Mouse (Mus musculus) 416B (cell line): Measurements from ENCODE around the gene Etnppl.
A peak's percentile ranks its signal among the peaks of the same experiment; 100 is the strongest.

Experiments
- DNase-seq: peaks from one replicate; pipeline ENCODE4 v3.0.0; 2011; ENCODE audit warnings: low read depth

Etnppl gene

DNA sequence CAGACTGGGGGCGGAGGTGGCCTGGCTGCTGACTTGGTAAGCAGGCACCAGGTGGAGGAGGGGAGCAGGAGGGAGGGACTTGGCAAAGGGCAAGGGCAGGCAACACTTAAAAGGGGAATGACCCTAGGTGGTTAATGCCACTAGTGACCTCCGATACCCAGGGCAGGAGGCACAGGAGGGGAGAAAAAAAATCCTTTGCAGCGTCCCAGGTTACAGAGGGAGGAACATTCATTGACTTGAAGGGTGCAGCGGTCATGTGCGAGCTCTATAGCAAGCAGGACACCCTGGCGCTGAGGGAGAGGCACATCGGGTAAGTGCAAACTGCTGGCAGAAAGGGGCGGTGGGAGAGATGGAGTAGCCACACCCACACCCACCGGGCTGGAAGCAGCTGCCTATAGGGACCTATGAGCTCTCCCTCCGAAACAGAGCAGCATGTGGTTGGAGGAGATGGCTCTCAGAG is at the start of gene Etnppl:
Gene Etnppl, plus strand, starts transcription at position 10 of the 460 bp plus-strand sequence.
- no peak for DNase-seq

DNA sequence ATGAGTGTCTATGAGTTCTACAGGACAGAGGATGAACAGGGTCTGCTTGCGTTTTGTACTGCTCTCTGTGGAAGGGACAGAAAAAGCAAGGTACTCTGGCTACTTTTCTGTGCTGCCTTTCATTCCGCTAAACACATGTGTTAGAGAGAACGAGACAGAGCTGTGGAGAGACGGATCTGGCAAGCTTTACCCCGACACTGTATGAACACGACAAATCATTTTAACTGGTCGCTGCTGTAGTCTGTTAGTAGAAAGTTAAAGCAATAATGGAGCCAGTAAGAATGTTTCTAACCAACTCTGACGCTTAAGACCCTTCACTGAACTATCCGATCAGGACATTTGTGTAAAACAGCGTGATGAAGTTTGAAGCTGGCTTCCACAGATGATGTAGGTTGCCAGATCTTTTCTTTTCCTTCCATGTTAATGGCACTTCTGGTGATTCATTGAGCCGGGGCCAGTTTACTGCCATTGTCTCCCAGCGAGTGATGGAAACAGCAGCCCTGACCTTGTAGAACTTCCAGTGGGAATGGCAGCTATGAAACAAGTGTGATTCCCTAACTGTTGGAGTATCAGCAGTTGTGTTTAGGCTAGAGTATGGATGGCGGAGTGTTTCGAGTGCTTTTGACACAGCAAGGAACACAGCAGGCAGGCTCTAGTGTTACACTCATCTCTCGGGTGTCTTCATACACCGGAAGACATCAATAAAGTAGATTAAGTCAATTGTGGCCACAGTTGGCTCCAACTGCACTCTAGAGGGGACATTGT is 48.7 kb upstream of the Etnppl start:
- no peak for DNase-seq

- DNase-seq: peak; percentile 8
Observed at GRCm38 (mm10) chr3:130573243-130573642, 44.0 kb upstream of the Etnppl start.

DNA sequence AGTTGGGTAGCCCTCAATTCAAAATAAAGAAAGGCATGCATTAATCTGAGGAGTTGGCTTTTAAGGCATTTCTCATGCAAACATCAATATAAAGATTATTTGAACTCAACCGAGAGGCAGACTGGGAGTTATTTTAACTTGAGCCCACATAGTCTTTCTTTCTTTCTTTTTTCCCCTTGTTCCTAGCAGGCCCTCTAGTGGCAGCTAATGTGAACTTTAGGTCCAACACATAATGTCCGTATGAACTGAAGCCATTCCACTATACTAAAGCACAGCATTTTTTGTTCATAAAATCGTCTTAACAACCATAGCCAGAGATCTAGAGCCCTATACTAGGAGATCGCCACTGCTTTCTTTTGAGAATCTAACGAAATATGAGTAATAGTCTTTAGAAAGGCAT is 42.6 kb upstream of the Etnppl start:
- peak; percentile 54 for DNase-seq

- peak; percentile 44 for DNase-seq
Observed at GRCm38 (mm10) chr3:130576683-130577082, 40.6 kb upstream of the Etnppl start.

DNA sequence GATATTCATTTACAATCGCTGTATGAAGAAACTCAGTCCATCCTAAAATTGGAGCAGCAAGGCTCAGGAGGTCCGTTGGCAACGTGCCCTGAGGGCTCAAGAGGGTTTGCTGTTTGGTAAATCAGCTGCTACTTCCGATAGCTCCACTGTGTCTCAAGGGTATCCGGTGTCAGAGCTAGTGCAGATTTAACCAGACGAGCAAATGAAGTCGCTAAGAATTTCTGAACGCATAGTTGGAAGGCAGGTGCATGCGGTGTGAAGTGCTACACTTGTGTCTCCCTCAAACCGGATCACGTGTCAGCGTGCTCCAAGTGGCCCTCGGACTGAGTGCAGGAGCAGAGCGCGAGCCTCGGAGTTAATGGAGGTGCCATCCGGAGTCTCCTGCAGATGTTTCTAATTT is 37.7 kb upstream of the Etnppl start:
- DNase-seq: no peak

GRCm38 (mm10) chr3:130581577-130581976 is 35.7 kb upstream of the Etnppl start:
- DNase-seq: no peak

DNA sequence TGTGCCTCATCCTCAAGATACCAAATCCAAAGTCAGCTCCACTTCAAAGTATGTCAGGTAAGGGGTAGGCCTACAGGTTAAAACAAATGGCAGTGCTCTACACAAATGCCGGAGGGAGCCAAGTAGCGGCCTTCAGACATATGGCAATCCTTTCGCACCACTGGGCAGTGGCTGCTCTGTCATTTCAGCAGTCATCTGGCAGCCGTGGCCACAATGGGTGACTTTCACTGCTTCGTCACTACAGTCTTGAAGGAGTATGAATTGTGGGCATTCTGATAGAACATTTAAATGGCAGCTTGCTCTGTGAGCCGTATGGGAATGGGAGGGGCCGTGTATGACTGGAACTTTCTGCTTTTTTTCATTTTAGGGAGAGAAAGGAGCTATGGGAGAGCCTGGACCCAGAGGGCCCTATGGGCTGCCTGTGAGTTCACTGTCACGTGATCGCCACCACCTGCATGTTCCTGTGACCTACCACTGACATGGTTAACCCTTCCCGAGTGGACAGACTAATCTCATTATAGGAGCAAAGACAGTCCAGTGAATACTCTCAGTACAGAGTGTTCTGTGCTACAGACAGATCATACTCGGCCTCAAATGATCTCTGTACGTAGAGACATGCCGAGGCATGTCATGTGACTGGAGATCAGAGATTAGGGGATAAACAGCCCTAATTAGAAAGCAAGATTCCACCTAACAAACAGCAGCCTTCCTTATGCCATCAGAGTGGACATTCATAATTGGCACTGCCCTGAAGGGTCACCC is 34.2 kb upstream of the Etnppl start:
- no peak for DNase-seq

DNA sequence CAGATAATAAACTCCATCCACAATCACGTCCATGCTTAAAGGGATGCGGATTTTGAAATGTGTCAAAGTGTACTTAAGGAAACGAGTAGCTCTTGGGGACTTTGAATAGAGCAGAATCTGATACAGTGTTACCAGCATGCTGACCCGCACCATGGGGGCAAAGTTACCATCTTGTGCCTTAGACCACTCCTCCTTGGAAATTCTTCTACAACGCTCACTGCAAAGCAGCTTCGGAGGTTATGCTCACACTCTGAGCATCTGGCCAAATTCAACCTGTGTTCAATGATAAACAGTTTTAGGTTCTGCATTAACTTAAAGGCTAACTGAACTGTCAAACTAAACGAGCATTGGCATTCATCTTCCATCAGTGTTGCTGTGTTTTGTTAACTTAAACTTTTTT is 33.2 kb upstream of the Etnppl start:
- DNase-seq: no peak

DNA sequence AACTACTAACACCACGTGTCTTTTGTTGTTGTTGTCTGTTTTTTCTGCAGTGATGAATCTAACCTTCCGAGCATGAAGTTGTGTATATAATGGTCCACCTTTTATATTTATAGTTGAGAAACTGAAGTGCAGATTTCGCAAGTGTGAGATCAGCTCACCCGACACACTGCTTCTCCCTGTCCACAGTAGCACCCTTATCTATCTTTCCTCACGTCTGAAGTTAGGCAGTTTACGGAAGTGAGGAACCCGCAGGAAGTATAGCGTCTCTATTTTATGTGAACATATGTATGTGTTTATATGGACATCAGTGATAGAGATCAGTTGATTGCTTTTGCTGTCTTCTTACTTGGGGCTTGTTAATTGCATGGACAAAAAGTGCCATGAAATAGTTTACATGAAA is 22.2 kb upstream of the Etnppl start:
- DNase-seq: no peak

DNA sequence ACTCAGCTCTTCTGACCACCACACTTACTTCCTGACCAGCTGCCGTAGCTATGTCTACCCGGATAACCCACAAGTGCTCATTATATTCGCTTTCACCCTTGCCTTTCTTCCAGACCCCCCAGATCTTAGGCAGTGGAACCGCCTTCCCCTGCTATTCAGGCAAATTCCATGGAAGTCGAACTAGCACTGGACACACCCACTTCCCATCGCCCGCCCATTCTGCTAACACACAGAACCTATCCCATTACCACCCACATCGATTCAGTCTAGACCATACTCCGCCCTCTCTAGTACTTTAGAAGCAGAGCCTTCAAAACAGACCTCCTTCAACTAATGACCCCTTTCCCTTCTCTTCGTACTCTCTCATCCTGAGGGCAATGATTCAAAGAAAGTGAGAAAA is 15.8 kb upstream of the Etnppl start:
- no peak for DNase-seq

- peak; percentile 11 for DNase-seq
Observed at GRCm38 (mm10) chr3:130607924-130608323, 9.3 kb upstream of the Etnppl start.

DNA sequence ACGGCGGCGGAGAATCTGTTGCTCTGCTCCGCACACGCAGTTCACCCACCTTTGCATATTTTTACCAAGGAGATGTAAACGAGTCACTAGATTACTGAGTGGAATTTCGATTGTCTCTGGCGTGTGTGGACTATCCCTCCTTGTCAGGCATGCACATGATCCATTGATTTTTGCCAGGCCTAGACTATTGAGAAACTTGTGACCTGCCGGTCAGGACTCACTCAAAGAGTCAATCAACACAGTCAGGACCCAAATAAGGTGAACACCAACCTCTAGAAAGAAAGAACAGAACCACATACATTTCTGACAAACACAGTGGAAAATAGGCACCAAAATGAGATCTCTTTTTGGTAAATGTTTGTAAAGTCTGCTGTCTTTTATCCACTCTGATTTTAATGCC is 2.8 kb upstream of the Etnppl start:
- no peak for DNase-seq

GRCm38 (mm10) chr3:130615625-130616024 is 1.6 kb upstream of the Etnppl start:
- DNase-seq: no peak

DNA sequence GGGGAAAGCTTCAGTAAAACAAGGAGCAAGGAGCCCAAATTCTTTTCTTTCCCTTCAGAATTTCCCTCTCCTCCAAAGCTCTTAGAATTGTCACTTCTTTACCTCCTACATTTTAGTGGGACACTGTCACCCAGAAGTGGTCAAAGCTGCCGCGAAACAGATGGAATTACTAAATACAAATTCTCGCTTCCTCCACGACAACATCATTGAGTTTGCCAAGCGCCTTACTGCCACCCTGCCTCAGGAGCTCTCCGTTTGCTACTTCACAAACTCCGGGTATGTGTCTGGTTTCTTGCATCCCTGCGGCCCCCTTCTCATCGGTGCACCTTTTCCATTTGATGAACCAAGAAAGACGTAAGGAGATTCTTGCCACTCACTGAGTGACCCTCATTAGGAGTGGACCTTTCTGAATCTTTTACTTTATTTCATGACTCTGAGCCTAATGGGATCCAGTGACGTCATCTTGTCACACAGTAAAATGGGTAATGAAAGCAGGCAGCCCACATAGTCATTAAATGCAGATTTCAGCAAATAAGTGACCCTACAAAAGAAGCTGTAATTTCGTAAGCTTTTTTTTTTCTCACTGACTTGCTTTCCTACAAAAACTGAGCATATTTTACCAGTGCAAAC is 3.4 kb downstream of the Etnppl start:
- no peak for DNase-seq

- peak; percentile 9 for DNase-seq
Observed at GRCm38 (mm10) chr3:130628358-130628757, 11.1 kb downstream of the Etnppl start.

DNA sequence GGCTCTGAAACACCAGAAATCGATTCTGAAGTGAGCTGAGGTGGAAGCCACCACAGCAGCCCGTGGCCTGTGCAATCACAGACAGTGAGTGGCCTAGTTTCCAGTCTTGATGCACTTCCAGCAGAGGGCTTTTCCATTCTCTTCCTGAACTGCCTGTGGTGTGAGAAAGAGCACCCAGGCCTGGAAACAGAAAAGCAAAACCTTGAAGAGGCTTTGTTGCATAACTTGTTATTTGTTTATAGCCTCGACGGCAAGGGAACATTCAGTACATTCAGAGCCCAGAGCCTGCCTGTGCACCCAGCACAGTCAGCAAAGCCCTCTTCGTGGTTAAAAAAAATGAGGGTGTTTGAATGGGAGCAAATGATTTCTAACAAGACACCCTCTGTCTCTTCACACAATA is 16.6 kb downstream of the Etnppl start:
- DNase-seq: no peak

GRCm38 (mm10) chr3:130646110-130646810 is 29.0 kb downstream of the Etnppl start:
- no peak for DNase-seq

DNA sequence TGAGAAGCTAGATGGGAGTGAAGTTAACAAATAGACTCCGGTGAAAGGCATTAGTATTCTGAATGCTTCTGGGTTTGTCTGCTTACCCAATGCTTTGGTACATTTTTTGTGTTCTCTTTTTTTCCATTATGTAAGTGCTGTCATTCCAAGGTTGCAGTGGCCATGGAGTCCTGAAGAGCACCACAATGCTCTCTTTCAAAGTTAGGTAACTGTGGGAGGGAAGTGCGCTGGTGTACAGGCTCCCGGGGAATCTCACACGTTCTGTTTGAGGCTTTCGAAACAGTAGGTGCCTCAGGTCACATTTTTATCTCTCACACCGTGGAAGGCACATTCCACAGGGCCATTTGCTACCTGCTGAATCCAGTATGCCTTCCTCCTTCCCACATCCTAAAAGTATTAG is 32.3 kb downstream of the Etnppl start:
- no peak for DNase-seq

- no peak for DNase-seq
Observed at GRCm38 (mm10) chr3:130660619-130661018, 43.4 kb downstream of the Etnppl start.

- no peak for DNase-seq
Observed at GRCm38 (mm10) chr3:130662496-130662895, 45.2 kb downstream of the Etnppl start.

DNA sequence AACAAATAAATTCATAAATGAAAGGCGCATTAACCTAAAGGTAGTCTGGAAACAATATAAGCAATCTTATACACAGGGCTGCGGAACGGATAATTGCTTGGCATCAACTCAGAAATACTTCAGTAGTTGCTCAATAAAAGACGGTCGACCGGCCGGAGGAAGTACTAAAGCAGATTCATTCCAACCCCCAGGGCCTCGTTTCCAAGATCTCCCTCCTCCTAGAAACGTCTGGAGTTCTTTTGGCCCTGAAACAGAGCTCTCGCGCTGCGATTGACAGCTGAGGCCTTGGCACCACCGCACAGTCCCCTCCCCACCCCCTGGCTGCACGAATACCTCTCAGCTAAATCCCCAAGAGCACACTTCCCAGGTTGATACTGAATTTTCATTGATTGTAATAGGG is 54.0 kb downstream of the Etnppl start:
- DNase-seq: no peak
